Mouse (Mus musculus): ENCODE data around the gene Cfap97.

DNA sequence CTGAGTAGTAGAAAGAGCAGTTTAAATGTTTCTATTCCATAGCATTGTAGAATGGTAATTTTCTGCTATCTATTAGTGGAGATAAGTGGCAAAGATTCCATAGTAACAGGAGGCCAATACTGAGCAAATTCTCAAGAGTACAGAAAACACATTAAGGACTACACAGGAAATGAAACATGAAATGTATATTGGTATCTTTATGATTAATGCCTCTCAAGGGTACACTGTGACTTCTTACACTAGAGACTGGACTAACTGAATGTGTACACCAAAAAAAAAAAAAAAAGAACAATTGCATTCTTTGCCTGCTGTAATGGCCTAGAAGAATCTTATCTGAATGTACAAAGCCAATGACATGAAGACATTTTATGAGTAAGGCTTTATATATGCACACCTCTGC, 43.9 kb upstream of the Cfap97 start:
- TF ChIP-seq POLR2A (IDR thresholded peaks at IDR 0.05; ENCODE audit: extremely low read depth, insufficient read depth, low read length): no peak
- no peak for TF ChIP-seq CTCF (IDR thresholded peaks at IDR 0.05; ENCODE audit: low read depth, low read length)

Data from liver, adult 2 months (tissue).